Mouse (Mus musculus): ENCODE measurements around the gene Fgd2. TPM values are rescaled to one million over a fixed set of nuclear protein-coding genes. Genes with fewer than 3 reads are reported as not detected.

The Fgd2 gene
- polyA plus RNA-seq, 1 experiment from 2014 or later: 6.4 TPM

Other genes with a start within 250 kb of the Fgd2 start
- gene Rab44, start 246.8 kb upstream of the Fgd2 start, polyA plus RNA-seq (2016; fragmentation: Nextera tagmentation; extraction: Ambion mirVana): 0.11 and 0.26 TPM in 2 replicates
- gene Cpne5, start 122.7 kb upstream of the Fgd2 start, polyA plus RNA-seq (2016; fragmentation: Nextera tagmentation; extraction: Ambion mirVana): 2.0 and 3.2 TPM in 2 replicates
- gene Ppil1, start 96.7 kb upstream of the Fgd2 start, polyA plus RNA-seq (2016; fragmentation: Nextera tagmentation; extraction: Ambion mirVana): 239 and 250 TPM in 2 replicates
- 47.9 and 52.9 TPM in 2 replicates for gene BC004004, start 92.1 kb upstream of the Fgd2 start, polyA plus RNA-seq (2016; fragmentation: Nextera tagmentation; extraction: Ambion mirVana)
- 0.34 and 0.35 TPM in 2 replicates for gene Pi16, start 43.2 kb upstream of the Fgd2 start, polyA plus RNA-seq (2016; fragmentation: Nextera tagmentation; extraction: Ambion mirVana)
- 234 and 286 TPM in 2 replicates for gene Mtch1, start 13.0 kb upstream of the Fgd2 start, polyA plus RNA-seq (2016; fragmentation: Nextera tagmentation; extraction: Ambion mirVana)
- 27.4 and 31.0 TPM in 2 replicates for gene Pim1, start 129.8 kb downstream of the Fgd2 start, polyA plus RNA-seq (2016; fragmentation: Nextera tagmentation; extraction: Ambion mirVana)
- gene Gm17657, start 188.7 kb downstream of the Fgd2 start, polyA plus RNA-seq (2016; fragmentation: Nextera tagmentation; extraction: Ambion mirVana): not detected in 2 replicates
- 20.9 and 22.4 TPM in 2 replicates for gene Tbc1d22b, start 188.9 kb downstream of the Fgd2 start, polyA plus RNA-seq (2016; fragmentation: Nextera tagmentation; extraction: Ambion mirVana)
- gene Tmem217, start 191.5 kb downstream of the Fgd2 start, polyA plus RNA-seq (2016; fragmentation: Nextera tagmentation; extraction: Ambion mirVana): 0.90 and 0.97 TPM in 2 replicates

Data from limb, embryonic 10.5 days (tissue).